Mouse (Mus musculus): ENCODE results near the gene Arid1b.

DNA sequence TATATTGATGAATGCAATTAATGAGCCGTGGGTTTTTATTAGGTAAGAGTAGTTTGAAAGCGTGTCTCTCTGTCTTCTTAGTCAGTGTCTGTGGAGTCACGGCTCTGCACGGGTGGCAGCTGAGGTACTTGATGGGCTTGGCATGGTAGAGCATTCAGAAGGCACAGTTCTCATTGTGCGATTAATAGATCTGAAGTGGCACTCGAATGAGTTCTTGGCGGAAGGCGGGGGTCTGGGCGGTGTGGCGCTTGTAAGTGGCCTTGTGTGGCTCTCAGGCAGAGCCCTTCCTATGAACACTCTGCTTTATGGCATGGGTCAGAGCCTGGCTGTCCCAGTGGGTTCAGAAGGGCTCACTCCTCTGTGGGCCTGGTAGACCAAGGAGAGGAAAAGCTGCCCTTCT, 14.1 kb downstream of the Arid1b start:
- TF ChIP-seq TAL1 (IDR thresholded peaks at IDR 0.05; ENCODE audit: low read length) (no peak), GATA1 (IDR thresholded peaks at IDR 0.05; ENCODE audit: low read length) (no peak)
